In genomic region chr1:138044196-138044945, GRCm38 (mm10) we compare ENCODE assay signal across 8 mouse cellular contexts.
DNase-seq lines count a peak whose midpoint lies in the region; ATAC-seq and TF ChIP-seq lines count a peak whose summit lies in the region.

No protein-coding gene starts in this region.

- no peaks in the 10 kb centered on the region for H3K9me3 ChIP-seq in heart, embryonic 11.5 days (replicated peaks; ENCODE audit: control insufficient read depth, low read length)
- H3K9me3 ChIP-seq in intestine, embryonic 15.5 days: no peaks in the 10 kb centered on the region
- no peaks in the 10 kb centered on the region for H3K9me3 ChIP-seq in midbrain, embryonic 12.5 days

- H3K27ac ChIP-seq in heart, embryonic 11.5 days (ENCODE audit: low read depth, low read length): no peak overlapping the region
- no peak overlapping the region for H3K27ac ChIP-seq in cortical plate, adult 2 months (ENCODE audit: insufficient read depth, low read length)
- no peak overlapping the region for H3K27ac ChIP-seq in intestine, embryonic 15.5 days
- H3K27ac ChIP-seq in midbrain, embryonic 12.5 days (replicated peaks): no peak overlapping the region

- no peak overlapping the region for H3K4me2 ChIP-seq in heart, embryonic 11.5 days
- H3K4me2 ChIP-seq in intestine, embryonic 15.5 days (replicated peaks): no peak overlapping the region
- 0 out of 2 replicates have a peak overlapping the region, but pooled peaks have one; percentile 11 for H3K4me2 ChIP-seq in midbrain, embryonic 12.5 days (replicated peaks)

- 38% methylated on average over 10 of the region's 10 CpGs for whole genome bisulfite sequencing in heart, embryonic 11.5 days (ENCODE audit: insufficient replicate concordance)
- 35% methylated on average over 10 of the region's 10 CpGs for WGBS in intestine, embryonic 15.5 days
- WGBS in midbrain, embryonic 12.5 days: 43% methylated on average over 10 of the region's 10 CpGs

- intact Hi-C loops in gastrocnemius, postnatal 36 days (cut with DNase I): loop anchor here (10.0 kb wide), 1 partner anchor 720 kb away; no protein-coding TSS in a partner anchor

- no peak overlapping the region for H3K9ac ChIP-seq in heart, embryonic 11.5 days (ENCODE audit: low read depth, low read length)
- H3K9ac ChIP-seq in intestine, embryonic 15.5 days: no peak overlapping the region
- no peak overlapping the region for H3K9ac ChIP-seq in midbrain, embryonic 12.5 days (replicated peaks)

- no peak overlapping the region for H3K4me3 ChIP-seq in heart, embryonic 11.5 days (ENCODE audit: low read depth, low read length)
- H3K4me3 ChIP-seq in cortical plate, adult 2 months (ENCODE audit: insufficient read depth, low read length): no peak overlapping the region
- H3K4me3 ChIP-seq in intestine, embryonic 15.5 days (replicated peaks): no peak overlapping the region
- no peak overlapping the region for H3K4me3 ChIP-seq in midbrain, embryonic 12.5 days

- no peak for TF ChIP-seq POLR2A in cortical plate, adult 2 months (IDR thresholded peaks at IDR 0.05; ENCODE audit: extremely low read depth, insufficient read depth, low read length)

- ATAC-seq in heart, embryonic 11.5 days (replicated peaks; ENCODE audit: insufficient number of reproducible peaks, low FRiP score, low TSS enrichment): no peak
- ATAC-seq in intestine, embryonic 15.5 days: peak; percentile 86
- ATAC-seq in midbrain, embryonic 12.5 days (ENCODE audit: low FRiP score, low read depth): peak; percentile 77

- H3K27me3 ChIP-seq in heart, embryonic 11.5 days (ENCODE audit: control insufficient read depth, insufficient read depth, low read length): no peaks in the 10 kb centered on the region
- no peaks in the 10 kb centered on the region for H3K27me3 ChIP-seq in intestine, embryonic 15.5 days (replicated peaks)
- H3K27me3 ChIP-seq in midbrain, embryonic 12.5 days: no peaks in the 10 kb centered on the region

- TF ChIP-seq CTCF in cortical plate, adult 2 months (IDR thresholded peaks at IDR 0.05; ENCODE audit: extremely low read depth, insufficient read depth, low read length): peak; percentile 67

- H3K4me1 ChIP-seq in heart, embryonic 11.5 days (ENCODE audit: control insufficient read depth, insufficient read depth, low read length): no peaks in the 10 kb centered on the region
- 0 out of 2 replicates have a peak, but pooled peaks cover 3% of the 10 kb centered on the region for H3K4me1 ChIP-seq in cortical plate, adult 2 months (ENCODE audit: control insufficient read depth, insufficient read depth, low read length)
- peaks cover 4% of the 10 kb centered on the region; the same call in 1 of the 2 replicates for H3K4me1 ChIP-seq in intestine, embryonic 15.5 days (replicated peaks)
- 0 out of 2 replicates have a peak, but pooled peaks cover 2% of the 10 kb centered on the region for H3K4me1 ChIP-seq in midbrain, embryonic 12.5 days

- H3K36me3 ChIP-seq in heart, embryonic 11.5 days (ENCODE audit: control insufficient read depth, insufficient read depth, low read length): no peaks in the 10 kb centered on the region
- H3K36me3 ChIP-seq in intestine, embryonic 15.5 days: no peaks in the 10 kb centered on the region
- H3K36me3 ChIP-seq in midbrain, embryonic 12.5 days: no peaks in the 10 kb centered on the region

- peak; percentile 88 for DNase-seq in heart, adult 11 months
- peak; percentile 20 to 74 for DNase-seq in gastrocnemius, postnatal 36 days
- DNase-seq in left cerebral cortex, adult 9 months (ENCODE audit: low spot score in 2 of 2): peak; percentile 38 to 88
- DNase-seq in skeletal muscle tissue, adult 2 months (ENCODE audit: low read depth, low spot score): peak; percentile 61
